16 mouse cellular contexts compared by ENCODE assay signal in genomic region chr9:77607295-77607694, GRCm38 (mm10). TPM values are rescaled to one million over a fixed set of nuclear protein-coding genes. Genes with fewer than 3 reads are reported as not detected.
"Had no signal": no experiment of that assay in that cellular context is flagged by ENCODE, and none has a peak within 500 bp of the region (broad histone marks: within the 10 kb centered on the region; RNA-seq: fewer than 3 reads in every experiment).

No protein-coding gene starts in this region.

- H3K4me1 ChIP-seq: kidney, embryonic 15.5 days; limb, embryonic 12.5 days; limb, embryonic 15.5 days; neural tube, embryonic 12.5 days; neural tube, embryonic 15.5 days had no signal

- H3K4me2 ChIP-seq: kidney, embryonic 15.5 days; limb, embryonic 12.5 days; limb, embryonic 15.5 days; liver, embryonic 11.5 days; lung, embryonic 14.5 days; midbrain, embryonic 11.5 days; neural tube, embryonic 12.5 days; neural tube, embryonic 15.5 days had no signal

- H3K27me3 ChIP-seq: kidney, embryonic 15.5 days; limb, embryonic 12.5 days; limb, embryonic 15.5 days; neural tube, embryonic 12.5 days; neural tube, embryonic 15.5 days had no signal

- H3K9me3 ChIP-seq: kidney, embryonic 15.5 days; limb, embryonic 12.5 days; limb, embryonic 15.5 days; neural tube, embryonic 12.5 days; neural tube, embryonic 15.5 days had no signal

- H3K9ac ChIP-seq: kidney, embryonic 15.5 days; limb, embryonic 12.5 days; limb, embryonic 15.5 days; liver, embryonic 14.5 days; liver, postnatal 0 days; lung, embryonic 14.5 days; neural tube, embryonic 12.5 days; neural tube, embryonic 15.5 days had no signal

- ATAC-seq: liver, postnatal 0 days had no signal

- H3K36me3 ChIP-seq: kidney, embryonic 15.5 days; limb, embryonic 12.5 days; limb, embryonic 15.5 days; neural tube, embryonic 12.5 days; neural tube, embryonic 15.5 days had no signal

- H3K4me3 ChIP-seq: kidney, embryonic 15.5 days; left cerebral cortex, adult 2 months; limb, embryonic 12.5 days; limb, embryonic 15.5 days; neural tube, embryonic 12.5 days; neural tube, embryonic 15.5 days had no signal

- H3K27ac ChIP-seq: kidney, embryonic 15.5 days; left cerebral cortex, adult 2 months; limb, embryonic 12.5 days; limb, embryonic 15.5 days; liver, embryonic 14.5 days; neural tube, embryonic 12.5 days; neural tube, embryonic 15.5 days; stomach, postnatal 0 days had no signal

- DNase-seq: layer of hippocampus, postnatal 36 days; right cerebral cortex, adult 18-20 months had no signal

RNA-seq across cellular contexts. Expression of gene Klhl31, which starts 29.0 kb away (rescaled TPM):
- total RNA-seq: megakaryocyte-erythroid progenitor cell, adult 5-6 weeks had no signal
- polyA plus RNA-seq: midbrain, embryonic 14.5 days had no signal
